Mouse (Mus musculus) small intestine, adult 2 months (tissue): ENCODE results near the gene Srcap. TPM values are rescaled to one million over a fixed set of nuclear protein-coding genes. Genes with fewer than 3 reads are reported as not detected.

Experiments used
- H3K27ac ChIP-seq: fragments of 200-500 bp; 2 replicates; pipeline ENCODE4 v1.5.1; 2012; ENCODE audit warnings: low read depth, low read length, control low read depth, inconsistent platforms; ENCODE audit not compliant: insufficient read depth
- H3K27me3 ChIP-seq: fragments of 200-500 bp; 2 replicates; pipeline ENCODE4 v1.6.1; 2012; ENCODE audit warnings: mild to moderate bottlenecking, moderate library complexity, low read length, inconsistent platforms; ENCODE audit not compliant: control insufficient read depth, insufficient read depth
- H3K36me3 ChIP-seq: fragments of 200-500 bp; 2 replicates; pipeline ENCODE4 v1.6.1; 2012; ENCODE audit warnings: mild to moderate bottlenecking, low read length, control low read depth, inconsistent platforms; ENCODE audit not compliant: control insufficient read depth, insufficient read depth
- H3K4me1 ChIP-seq: fragments of 200-500 bp; 2 replicates; pipeline ENCODE4 v1.6.1; 2012; ENCODE audit warnings: low read length, inconsistent platforms, mixed read lengths; ENCODE audit not compliant: control insufficient read depth, insufficient read depth, insufficient read length
- H3K4me3 ChIP-seq: fragments of 200-500 bp; 2 replicates; pipeline ENCODE4 v1.5.1; 2012; ENCODE audit warnings: low read depth, mild to moderate bottlenecking, control low read depth, inconsistent platforms, low read length, moderate library complexity
- CTCF ChIP-seq: fragments of 200-500 bp; IDR thresholded peaks from 2 replicates; pipeline ENCODE4 v1.5.1; 2012; ENCODE audit warnings: low read depth, mild to moderate bottlenecking, control low read depth, inconsistent platforms, low read length, moderate library complexity, mixed read lengths; ENCODE audit not compliant: insufficient replicate concordance, insufficient read length; ENCODE audit errors: extremely low read depth
- POLR2A ChIP-seq: fragments of 200-500 bp; IDR thresholded peaks from 2 replicates; pipeline ENCODE4 v1.6.1; 2012; ENCODE audit warnings: low read depth, mild to moderate bottlenecking, control low read depth, inconsistent platforms, low read length, moderate library complexity
- WGBS: fragments of 180-500 bp; shearing (Covaris S2); methylation state at CpG from one replicate; pipeline ENCODE4 v1.1.7; 2018; 5-methylcytosine and 5-hydroxymethylcytosine counted together
- polyA plus RNA-seq: library from polyadenylated mRNA; depleted of rRNA; stranded (reverse); fragments of >200 nt; gene quantifications from 2 replicates; pipeline ENCODE4 v1.2.3, GENCODE M21; 2012

The Srcap gene
- polyA plus RNA-seq, 1 experiment, result 52.6 TPM

- Histone ChIP-seq H3K27me3 (no peaks in the 10 kb centered on the region), H3K36me3 (peaks cover 23% of the 10 kb centered on the region), H3K4me1 (peaks cover 7% of the 10 kb centered on the region; the same call in 1 of the 2 replicates), H3K27ac (peak overlapping the region; percentile 95), H3K4me3 (peak overlapping the region; percentile 84)
- WGBS, result 2% methylated on average over 72 of the region's 93 CpGs
- TF ChIP-seq CTCF (no peak), POLR2A (no peak; the same call in 1 of the 2 replicates)
Measured at GRCm38 (mm10) chr7:127512231-127513015, 640 bp downstream of the Srcap start.

GRCm38 (mm10) chr7:127513016-127513390 is 1.2 kb downstream of the Srcap start:
- 1% methylated on average over 8 of the region's 8 CpGs for WGBS

GRCm38 (mm10) chr7:127513781-127514180 is 2.0 kb downstream of the Srcap start:
- Histone ChIP-seq H3K27me3 (no peaks in the 10 kb centered on the region), H3K27ac (peak overlapping the region; percentile 94), H3K4me3 (no peak overlapping the region; the same call in 1 of the 2 replicates), H3K36me3 (peaks cover 32% of the 10 kb centered on the region), H3K4me1 (peaks cover 7% of the 10 kb centered on the region; the same call in 1 of the 2 replicates)
- TF ChIP-seq CTCF (no peak), POLR2A (no peak)
- WGBS, result 28% methylated on average over 3 of the region's 3 CpGs

More at GRCm38 (mm10) chr7:127513016-127513390, 1.2 kb downstream of the Srcap start:
- no peak for TF ChIP-seq POLR2A
- TF ChIP-seq CTCF, result no peak
- Histone ChIP-seq H3K27ac (peak overlapping the region; percentile 94), H3K36me3 (peaks cover 28% of the 10 kb centered on the region), H3K4me3 (peak overlapping the region; percentile 84), H3K27me3 (no peaks in the 10 kb centered on the region), H3K4me1 (peaks cover 7% of the 10 kb centered on the region; the same call in 1 of the 2 replicates)

GRCm38 (mm10) chr7:127515846-127516245 is 4.1 kb downstream of the Srcap start:
- peaks cover 7% of the 10 kb centered on the region; the same call in 1 of the 2 replicates for H3K4me1 ChIP-seq
- no peak overlapping the region for H3K27ac ChIP-seq
- H3K27me3 ChIP-seq, result no peaks in the 10 kb centered on the region
- WGBS, result 86% methylated on average over 7 of the region's 7 CpGs
- no peak overlapping the region for H3K4me3 ChIP-seq
- H3K36me3 ChIP-seq, result peaks cover 50% of the 10 kb centered on the region
- TF ChIP-seq CTCF (no peak), POLR2A (no peak)

- Histone ChIP-seq H3K4me3 (no peak overlapping the region), H3K27me3 (no peaks in the 10 kb centered on the region), H3K4me1 (peaks cover 7% of the 10 kb centered on the region; the same call in 1 of the 2 replicates), H3K36me3 (peaks cover 55% of the 10 kb centered on the region), H3K27ac (no peak overlapping the region)
- TF ChIP-seq CTCF (no peak), POLR2A (no peak)
- WGBS, result 86% methylated on average over 7 of the region's 7 CpGs
Measured at GRCm38 (mm10) chr7:127516344-127516743, 4.6 kb downstream of the Srcap start.

GRCm38 (mm10) chr7:127519284-127519683 is 7.5 kb downstream of the Srcap start, which contains the start of gene Gm42715:
Gm42715 (plus strand) TSS chr7:127519584.
- Histone ChIP-seq H3K36me3 (peaks cover 81% of the 10 kb centered on the region), H3K27me3 (no peaks in the 10 kb centered on the region), H3K27ac (no peak within 1 kb of the TSS), H3K4me1 (peaks cover 5% of the 10 kb centered on the region; the same call in 1 of the 2 replicates), H3K4me3 (no peak within 1 kb of the TSS)
- TF ChIP-seq CTCF, result no peak
- no peak for TF ChIP-seq POLR2A
- 81% methylated on average over 3 of the region's 3 CpGs for WGBS

- no peak overlapping the region for H3K4me3 ChIP-seq
- H3K27ac ChIP-seq, result no peak overlapping the region
- no peaks in the 10 kb centered on the region for H3K27me3 ChIP-seq
- 96% methylated on average over 3 of the region's 3 CpGs for WGBS
- no peak for TF ChIP-seq CTCF
- peaks cover 77% of the 10 kb centered on the region for H3K36me3 ChIP-seq
- H3K4me1 ChIP-seq, result no peaks in the 10 kb centered on the region
Measured at GRCm38 (mm10) chr7:127541671-127542070, 29.9 kb downstream of the Srcap start.
